Mouse (Mus musculus): Measurements from ENCODE around the gene Zglp1.
"Not testable (repeated sequence)": the region's sequence is repeated elsewhere in the genome, so short reads cannot be mapped to it uniquely, and the experiment has no call there.

Gene Zglp1

GRCm38 (mm10) chr9:21062928-21063327 is 4.0 kb downstream of the Zglp1 start:
- no peak for DNase-seq

- DNase-seq: no peak
These were observed 15.3 kb downstream of the Zglp1 start for GRCm38 (mm10) chr9:21051578-21051977.

- no peak for DNase-seq
These were observed 21.7 kb downstream of the Zglp1 start for GRCm38 (mm10) chr9:21045235-21045634.

- DNase-seq: not testable (repeated sequence)
These were observed 22.1 kb downstream of the Zglp1 start for GRCm38 (mm10) chr9:21044785-21045184.

GRCm38 (mm10) chr9:21043563-21043962 is 23.3 kb downstream of the Zglp1 start:
- DNase-seq: no peak

GRCm38 (mm10) chr9:21041308-21041707 is 25.6 kb downstream of the Zglp1 start:
- DNase-seq: no peak

- DNase-seq: no peak
These were observed 27.1 kb downstream of the Zglp1 start for GRCm38 (mm10) chr9:21039779-21040178.

- no peak for DNase-seq
These were observed 29.4 kb downstream of the Zglp1 start for GRCm38 (mm10) chr9:21037481-21037891.

GRCm38 (mm10) chr9:21036666-21037065 is 30.2 kb downstream of the Zglp1 start:
- DNase-seq: no peak

- DNase-seq: no peak
These were observed 30.7 kb downstream of the Zglp1 start for GRCm38 (mm10) chr9:21036161-21036560.

GRCm38 (mm10) chr9:21035586-21035985 is 31.3 kb downstream of the Zglp1 start:
- no peak for DNase-seq

- DNase-seq: no peak
These were observed 32.3 kb downstream of the Zglp1 start for GRCm38 (mm10) chr9:21034481-21035085.

GRCm38 (mm10) chr9:21033136-21033535 is 33.8 kb downstream of the Zglp1 start:
- peak; percentile 30 for DNase-seq

GRCm38 (mm10) chr9:21032491-21032890 is 34.4 kb downstream of the Zglp1 start:
- no peak for DNase-seq

- peak; percentile 24 for DNase-seq
These were observed 35.0 kb downstream of the Zglp1 start, which contains the start of gene Icam5 for GRCm38 (mm10) chr9:21031896-21032351. Icam5 (plus strand) TSS chr9:21032073.

- DNase-seq: no peak
These were observed 35.5 kb downstream of the Zglp1 start for GRCm38 (mm10) chr9:21031251-21031895.

- DNase-seq: peak; percentile 84
These were observed 36.1 kb downstream of the Zglp1 start for GRCm38 (mm10) chr9:21030781-21031250.

GRCm38 (mm10) chr9:21030055-21030600 is 36.8 kb downstream of the Zglp1 start:
- no peak for DNase-seq

GRCm38 (mm10) chr9:21029291-21030054 is 37.4 kb downstream of the Zglp1 start, which contains the start of gene Icam4:
Icam4 (plus strand) TSS chr9:21029373.
- peak; percentile 56 for DNase-seq

GRCm38 (mm10) chr9:21028560-21029110 is 38.3 kb downstream of the Zglp1 start:
- no peak for DNase-seq

- DNase-seq: no peak
These were observed 39.1 kb downstream of the Zglp1 start for GRCm38 (mm10) chr9:21027774-21028290.

- no peak for DNase-seq
These were observed 40.0 kb downstream of the Zglp1 start for GRCm38 (mm10) chr9:21026849-21027248.
